Mouse (Mus musculus): ENCODE measurements around the gene Ddx28. TPM values are rescaled to one million over a fixed set of nuclear protein-coding genes. Genes with fewer than 3 reads are reported as not detected.

Ddx28 gene
- polyA plus RNA-seq, 1 experiment = 10.1 TPM

GRCm38 (mm10) chr8:106049840-106050239, 38.2 kb upstream of the Ddx28 start:
- TF ChIP-seq CTCF (IDR thresholded peaks at IDR 0.05; ENCODE audit: low read depth, low read length) (no peak), POLR2A (IDR thresholded peaks at IDR 0.05; ENCODE audit: borderline replicate concordance, low read depth, low read length) (no peak)
- Histone ChIP-seq H3K4me1 (ENCODE audit: control insufficient read depth, insufficient read depth, low read length) (peaks cover 12% of the 10 kb centered on the region), H3K4me3 (ENCODE audit: insufficient read depth, low read length) (no peak overlapping the region), H3K27ac (ENCODE audit: insufficient read depth, low read depth, low read length) (no peak overlapping the region)

- TF ChIP-seq CTCF (IDR thresholded peaks at IDR 0.05; ENCODE audit: low read depth, low read length) = no peak
- no peak for TF ChIP-seq POLR2A (IDR thresholded peaks at IDR 0.05; ENCODE audit: borderline replicate concordance, low read depth, low read length)
- no peak overlapping the region for H3K4me3 ChIP-seq (ENCODE audit: insufficient read depth, low read length)
- no peak overlapping the region for H3K27ac ChIP-seq (ENCODE audit: insufficient read depth, low read depth, low read length)
- peaks cover 6% of the 10 kb centered on the region for H3K4me1 ChIP-seq (ENCODE audit: control insufficient read depth, insufficient read depth, low read length)
Measured at GRCm38 (mm10) chr8:106047854-106048630, 36.4 kb upstream of the Ddx28 start.

GRCm38 (mm10) chr8:106046872-106047559, 35.3 kb upstream of the Ddx28 start:
- TF ChIP-seq POLR2A (IDR thresholded peaks at IDR 0.05; ENCODE audit: borderline replicate concordance, low read depth, low read length) (no peak), CTCF (IDR thresholded peaks at IDR 0.05; ENCODE audit: low read depth, low read length) (no peak)
- H3K27ac ChIP-seq (ENCODE audit: insufficient read depth, low read depth, low read length) = no peak overlapping the region
- peaks cover under 1% of the 10 kb centered on the region; the same call in 1 of the 2 replicates for H3K4me1 ChIP-seq (ENCODE audit: control insufficient read depth, insufficient read depth, low read length)
- H3K4me3 ChIP-seq (ENCODE audit: insufficient read depth, low read length) = no peak overlapping the region

- no peak for TF ChIP-seq POLR2A (IDR thresholded peaks at IDR 0.05; ENCODE audit: borderline replicate concordance, low read depth, low read length)
- TF ChIP-seq CTCF (IDR thresholded peaks at IDR 0.05; ENCODE audit: low read depth, low read length) = no peak
- Histone ChIP-seq H3K27ac (ENCODE audit: insufficient read depth, low read depth, low read length) (no peak overlapping the region), H3K4me3 (ENCODE audit: insufficient read depth, low read length) (no peak overlapping the region), H3K4me1 (ENCODE audit: control insufficient read depth, insufficient read depth, low read length) (peaks cover 10% of the 10 kb centered on the region)
Measured at GRCm38 (mm10) chr8:106044151-106044550, 32.5 kb upstream of the Ddx28 start.

- Histone ChIP-seq H3K4me3 (ENCODE audit: insufficient read depth, low read length) (no peak overlapping the region), H3K4me1 (ENCODE audit: control insufficient read depth, insufficient read depth, low read length) (peaks cover 21% of the 10 kb centered on the region), H3K27ac (ENCODE audit: insufficient read depth, low read depth, low read length) (no peak overlapping the region)
- TF ChIP-seq CTCF (IDR thresholded peaks at IDR 0.05; ENCODE audit: low read depth, low read length) (no peak), POLR2A (IDR thresholded peaks at IDR 0.05; ENCODE audit: borderline replicate concordance, low read depth, low read length) (no peak)
Measured at GRCm38 (mm10) chr8:106043055-106043454, 31.4 kb upstream of the Ddx28 start.

GRCm38 (mm10) chr8:106040218-106040617, 28.5 kb upstream of the Ddx28 start:
- TF ChIP-seq POLR2A (IDR thresholded peaks at IDR 0.05; ENCODE audit: borderline replicate concordance, low read depth, low read length) (no peak), CTCF (IDR thresholded peaks at IDR 0.05; ENCODE audit: low read depth, low read length) (no peak)
- Histone ChIP-seq H3K27ac (ENCODE audit: insufficient read depth, low read depth, low read length) (no peak overlapping the region), H3K4me3 (ENCODE audit: insufficient read depth, low read length) (no peak overlapping the region), H3K4me1 (ENCODE audit: control insufficient read depth, insufficient read depth, low read length) (peaks cover 21% of the 10 kb centered on the region)

- Histone ChIP-seq H3K27ac (ENCODE audit: insufficient read depth, low read depth, low read length) (0 out of 2 replicates have a peak overlapping the region, but pooled peaks have one; percentile 7), H3K4me3 (ENCODE audit: insufficient read depth, low read length) (no peak overlapping the region), H3K4me1 (ENCODE audit: control insufficient read depth, insufficient read depth, low read length) (peaks cover 21% of the 10 kb centered on the region)
- no peak for TF ChIP-seq CTCF (IDR thresholded peaks at IDR 0.05; ENCODE audit: low read depth, low read length)
- TF ChIP-seq POLR2A (IDR thresholded peaks at IDR 0.05; ENCODE audit: borderline replicate concordance, low read depth, low read length) = no peak
Measured at GRCm38 (mm10) chr8:106039605-106040004, 27.9 kb upstream of the Ddx28 start.

- H3K4me3 ChIP-seq (ENCODE audit: insufficient read depth, low read length) = no peak overlapping the region
- no peak overlapping the region for H3K27ac ChIP-seq (ENCODE audit: insufficient read depth, low read depth, low read length)
- TF ChIP-seq CTCF (IDR thresholded peaks at IDR 0.05; ENCODE audit: low read depth, low read length) (no peak), POLR2A (IDR thresholded peaks at IDR 0.05; ENCODE audit: borderline replicate concordance, low read depth, low read length) (no peak)
- peaks cover 21% of the 10 kb centered on the region for H3K4me1 ChIP-seq (ENCODE audit: control insufficient read depth, insufficient read depth, low read length)
Measured at GRCm38 (mm10) chr8:106038721-106039120, 27.0 kb upstream of the Ddx28 start.

- Histone ChIP-seq H3K27ac (ENCODE audit: insufficient read depth, low read depth, low read length) (no peak overlapping the region), H3K4me1 (ENCODE audit: control insufficient read depth, insufficient read depth, low read length) (no peaks in the 10 kb centered on the region), H3K4me3 (ENCODE audit: insufficient read depth, low read length) (no peak overlapping the region)
- no peak for TF ChIP-seq POLR2A (IDR thresholded peaks at IDR 0.05; ENCODE audit: borderline replicate concordance, low read depth, low read length)
- TF ChIP-seq CTCF (IDR thresholded peaks at IDR 0.05; ENCODE audit: low read depth, low read length) = peak; percentile 88
Measured at GRCm38 (mm10) chr8:106022483-106022882, 10.8 kb upstream of the Ddx28 start.

- no peak for TF ChIP-seq CTCF (IDR thresholded peaks at IDR 0.05; ENCODE audit: low read depth, low read length)
- no peak for TF ChIP-seq POLR2A (IDR thresholded peaks at IDR 0.05; ENCODE audit: borderline replicate concordance, low read depth, low read length)
- no peak overlapping the region for H3K27ac ChIP-seq (ENCODE audit: insufficient read depth, low read depth, low read length)
- no peak overlapping the region for H3K4me3 ChIP-seq (ENCODE audit: insufficient read depth, low read length)
Measured at GRCm38 (mm10) chr8:106018039-106018438, 6.4 kb upstream of the Ddx28 start.

More at GRCm38 (mm10) chr8:106018039-106018438, 6.4 kb upstream of the Ddx28 start:
- peaks cover 5% of the 10 kb centered on the region; the same call in 1 of the 2 replicates for H3K4me1 ChIP-seq (ENCODE audit: control insufficient read depth, insufficient read depth, low read length)
